Comparison of ENCODE assay signal across 14 mouse cellular contexts in genomic region chr2:110134765-110135594, GRCm38 (mm10).
A peak's percentile ranks its signal among the peaks of the same experiment; 100 is the strongest.
DNase-seq lines count a peak whose midpoint lies in the region; ATAC-seq and TF ChIP-seq lines count a peak whose summit lies in the region.
"Had no signal": no experiment of that assay in that cellular context is flagged by ENCODE, and none has a peak within 500 bp of the region (broad histone marks: within the 10 kb centered on the region; RNA-seq: fewer than 3 reads in every experiment).

No protein-coding gene starts in this region.

- H3K9me3 ChIP-seq in limb, embryonic 12.5 days = no peaks in the 10 kb centered on the region
- no peaks in the 10 kb centered on the region for H3K9me3 ChIP-seq in lung, postnatal 0 days (ENCODE audit: low read length)
- H3K9me3 ChIP-seq: heart, embryonic 15.5 days had no signal

- 7% methylated on average over 2 of the region's 2 CpGs for WGBS in limb, embryonic 12.5 days
- WGBS in lung, postnatal 0 days = 52% methylated on average over 2 of the region's 2 CpGs

- no peak overlapping the region for H3K4me3 ChIP-seq in limb, embryonic 12.5 days (replicated peaks)
- H3K4me3 ChIP-seq in lung, postnatal 0 days (ENCODE audit: low read depth, low read length) = no peak overlapping the region
- H3K4me3 ChIP-seq: heart, embryonic 15.5 days had no signal

- peak; percentile 12 for DNase-seq in kidney, adult 9 months
- DNase-seq in kidney, postnatal 14 days = no peak
- DNase-seq in brain, embryonic 14.5 days (ENCODE audit: low read depth) = peak; percentile 1
- DNase-seq in hindlimb bud, embryonic 11.5 days (ENCODE audit: extremely low spot score, low read depth, low spot score) = peak; percentile 70
- DNase-seq in spleen, postnatal 14 days (ENCODE audit: low spot score in 2 of 2) = no peak
- DNase-seq in spleen, adult 18-20 months = no peak
- DNase-seq in lung, postnatal 0 days (ENCODE audit: low spot score) = no peak
- DNase-seq: adrenal gland, postnatal 25 days; cerebellum, adult 2 months; gastrocnemius, postnatal 14 days had no signal

- peaks cover 35% of the 10 kb centered on the region for H3K4me1 ChIP-seq in limb, embryonic 12.5 days (replicated peaks)
- no peaks in the 10 kb centered on the region for H3K4me1 ChIP-seq in lung, postnatal 0 days (ENCODE audit: insufficient read depth, low read depth, low read length)
- H3K4me1 ChIP-seq: heart, embryonic 15.5 days had no signal

- ATAC-seq in limb, embryonic 12.5 days (ENCODE audit: insufficient number of reproducible peaks, insufficient read depth, low FRiP score, low TSS enrichment, low read depth) = peak; percentile 91
- no peak for ATAC-seq in lung, postnatal 0 days
- ATAC-seq: CD4-positive, CD25-positive, alpha-beta regulatory T cell, adult 4 months; inflammation-experienced regulatory T-cells, adult 6 months had no signal

- H3K9ac ChIP-seq in limb, embryonic 12.5 days (replicated peaks) = no peak overlapping the region
- no peak overlapping the region for H3K9ac ChIP-seq in lung, postnatal 0 days (replicated peaks; ENCODE audit: low read depth)
- H3K9ac ChIP-seq: heart, embryonic 15.5 days had no signal

- H3K27me3 ChIP-seq in limb, embryonic 12.5 days = no peaks in the 10 kb centered on the region
- H3K27me3 ChIP-seq in lung, postnatal 0 days (replicated peaks; ENCODE audit: insufficient read depth, low read length) = no peaks in the 10 kb centered on the region
- H3K27me3 ChIP-seq: heart, embryonic 15.5 days had no signal

- no peak for TF ChIP-seq EP300 in lung, postnatal 0 days (IDR thresholded peaks at IDR 0.05)

- H3K4me2 ChIP-seq in limb, embryonic 12.5 days = no peak overlapping the region
- H3K4me2 ChIP-seq in lung, postnatal 0 days (replicated peaks; ENCODE audit: low read depth, low read length) = no peak overlapping the region
- H3K4me2 ChIP-seq: heart, embryonic 15.5 days had no signal

- TF ChIP-seq POLR2A in brain, embryonic 14.5 days (IDR thresholded peaks at IDR 0.05; ENCODE audit: borderline replicate concordance, extremely low read depth, insufficient read depth, insufficient read length, poor library complexity, severe bottlenecking) = no peak

- H3K27ac ChIP-seq in limb, embryonic 12.5 days = peak overlapping the region; percentile 64
- H3K27ac ChIP-seq in lung, postnatal 0 days (ENCODE audit: low read length) = no peak overlapping the region
- H3K27ac ChIP-seq: heart, embryonic 15.5 days had no signal

- no peaks in the 10 kb centered on the region for H3K36me3 ChIP-seq in limb, embryonic 12.5 days
- no peaks in the 10 kb centered on the region for H3K36me3 ChIP-seq in lung, postnatal 0 days (ENCODE audit: insufficient read depth, low read length)
- H3K36me3 ChIP-seq: heart, embryonic 15.5 days had no signal

- no peak for TF ChIP-seq CTCF in brain, embryonic 14.5 days (IDR thresholded peaks at IDR 0.05; ENCODE audit: borderline replicate concordance, extremely low read depth, insufficient read depth, insufficient read length)
- no peak for TF ChIP-seq CTCF in lung, postnatal 0 days (IDR thresholded peaks at IDR 0.05)

Comparison
In these comparisons a context has a peak if more than half of its experiments do, and no peak if none do; other contexts are left out.
1. DNase-seq: peak in kidney, adult 9 months (single experiment), brain, embryonic 14.5 days (single experiment) and hindlimb bud, embryonic 11.5 days (single experiment); none in kidney, postnatal 14 days (single experiment), spleen, postnatal 14 days (0 of 2), spleen, adult 18-20 months (0 of 2) and lung, postnatal 0 days (single experiment).